Mouse (Mus musculus): ENCODE results near the gene Thoc5.

Gene Thoc5

GRCm38 (mm10) chr11:4894848-4895816 is at the start of gene Thoc5:
TSS of gene Thoc5 (plus strand) at chr11:4895320.
- peak; percentile 59 to 68 for DNase-seq (ENCODE audit: low read depth in 2 of 2, low spot score in 2 of 2)

- DNase-seq (ENCODE audit: low read depth in 2 of 2, low spot score in 2 of 2), result peak; percentile 42 to 47
Observed at GRCm38 (mm10) chr11:4848483-4849248, 46.5 kb upstream of the Thoc5 start.

- DNase-seq (ENCODE audit: low read depth in 2 of 2, low spot score in 2 of 2), result peak; percentile 90 to 91
Observed at GRCm38 (mm10) chr11:4849258-4849943, 45.7 kb upstream of the Thoc5 start, which contains the start of gene Nf2. TSS of gene Nf2 (minus strand) at chr11:4849536.

GRCm38 (mm10) chr11:4850404-4850803 is 44.7 kb upstream of the Thoc5 start:
- DNase-seq (ENCODE audit: low read depth in 2 of 2, low spot score in 2 of 2), result no peak

- DNase-seq (ENCODE audit: low read depth in 2 of 2, low spot score in 2 of 2), result no peak
Observed at GRCm38 (mm10) chr11:4853021-4853420, 42.1 kb upstream of the Thoc5 start.

- no peak for DNase-seq (ENCODE audit: low read depth in 2 of 2, low spot score in 2 of 2)
Observed at GRCm38 (mm10) chr11:4854181-4854580, 40.9 kb upstream of the Thoc5 start.

GRCm38 (mm10) chr11:4858416-4858815 is 36.7 kb upstream of the Thoc5 start:
- no peak for DNase-seq (ENCODE audit: low read depth in 2 of 2, low spot score in 2 of 2)

- DNase-seq (ENCODE audit: low read depth in 2 of 2, low spot score in 2 of 2), result no peak
Observed at GRCm38 (mm10) chr11:4860986-4861385, 34.1 kb upstream of the Thoc5 start.

GRCm38 (mm10) chr11:4861816-4862604 is 33.1 kb upstream of the Thoc5 start:
- DNase-seq (ENCODE audit: low read depth in 2 of 2, low spot score in 2 of 2), result no peak

- DNase-seq (ENCODE audit: low read depth in 2 of 2, low spot score in 2 of 2), result no peak
Observed at GRCm38 (mm10) chr11:4862730-4863129, 32.4 kb upstream of the Thoc5 start.

- peak; percentile 54 to 71 for DNase-seq (ENCODE audit: low read depth in 2 of 2, low spot score in 2 of 2)
Observed at GRCm38 (mm10) chr11:4865645-4866251, 29.4 kb upstream of the Thoc5 start.

GRCm38 (mm10) chr11:4873755-4874475 is 21.2 kb upstream of the Thoc5 start, which contains the start of gene Nipsnap1:
TSS of gene Nipsnap1 (plus strand) at chr11:4873951.
- peak; percentile 77 to 87 for DNase-seq (ENCODE audit: low read depth in 2 of 2, low spot score in 2 of 2)

GRCm38 (mm10) chr11:4874551-4874950 is 20.6 kb upstream of the Thoc5 start:
- DNase-seq (ENCODE audit: low read depth in 2 of 2, low spot score in 2 of 2), result no peak

- DNase-seq (ENCODE audit: low read depth in 2 of 2, low spot score in 2 of 2), result no peak
Observed at GRCm38 (mm10) chr11:4881087-4881486, 14.0 kb upstream of the Thoc5 start.

- no peak for DNase-seq (ENCODE audit: low read depth in 2 of 2, low spot score in 2 of 2)
Observed at GRCm38 (mm10) chr11:4882892-4883627, 12.1 kb upstream of the Thoc5 start.

- DNase-seq (ENCODE audit: low read depth in 2 of 2, low spot score in 2 of 2), result peak; percentile 40 to 60
Observed at GRCm38 (mm10) chr11:4885385-4885903, 9.7 kb upstream of the Thoc5 start.

GRCm38 (mm10) chr11:4886987-4887386 is 8.1 kb upstream of the Thoc5 start:
- DNase-seq (ENCODE audit: low read depth in 2 of 2, low spot score in 2 of 2), result no peak

GRCm38 (mm10) chr11:4900437-4900836 is 5.3 kb downstream of the Thoc5 start:
- DNase-seq (ENCODE audit: low read depth in 2 of 2, low spot score in 2 of 2), result peak in 1 of 2 experiments; percentile 8
